Mouse (Mus musculus) liver, embryonic 13.5 days (tissue): ENCODE results near the gene 4833439L19Rik. TPM values are rescaled to one million over a fixed set of nuclear protein-coding genes. Genes with fewer than 3 reads are reported as not detected.
"Not testable (repeated sequence)": the region's sequence is repeated elsewhere in the genome, so short reads cannot be mapped to it uniquely, and the experiment has no call there.

Experiments used
- ATAC-seq: fragments of 200-750 bp; cut with Nextera tagmentation; 2 replicates; pipeline ENCODE4 v1.8.0; 2017; ENCODE audit warnings: low read depth, mild to moderate bottlenecking, moderate number of reproducible peaks, moderate library complexity
- DNase-seq: peaks from one replicate; pipeline ENCODE4 v3.0.0; 2022
- H3K27ac ChIP-seq: fragments of 300-500 bp; sonication (generic); 2 replicates; pipeline ENCODE4 v1.5.1; 2015; ENCODE audit warnings: moderate library complexity, mild to moderate bottlenecking, inconsistent platforms
- H3K27me3 ChIP-seq: fragments of 300-500 bp; sonication (generic); 2 replicates; pipeline ENCODE4 v1.6.1; 2015; ENCODE audit warnings: mild to moderate bottlenecking, inconsistent platforms
- H3K36me3 ChIP-seq: fragments of 300-500 bp; sonication (generic); 2 replicates; pipeline ENCODE4 v1.6.1; 2015; ENCODE audit warnings: mild to moderate bottlenecking, inconsistent platforms
- H3K4me1 ChIP-seq: fragments of 300-500 bp; sonication (generic); replicated peaks from 2 replicates; pipeline ENCODE4 v1.6.1; 2015; ENCODE audit warnings: inconsistent platforms
- H3K4me2 ChIP-seq: fragments of 300-500 bp; sonication (generic); 2 replicates; pipeline ENCODE4 v1.6.1; 2015; ENCODE audit warnings: inconsistent platforms, mild to moderate bottlenecking, moderate library complexity
- H3K4me3 ChIP-seq: fragments of 300-500 bp; sonication (generic); replicated peaks from 2 replicates; pipeline ENCODE4 v1.5.1; 2015; ENCODE audit warnings: mild to moderate bottlenecking, inconsistent platforms
- H3K9ac ChIP-seq: fragments of 300-500 bp; sonication (generic); 2 replicates; pipeline ENCODE4 v1.6.1; 2015; ENCODE audit warnings: mild to moderate bottlenecking, inconsistent platforms
- H3K9me3 ChIP-seq: fragments of 300-500 bp; sonication (generic); replicated peaks from 2 replicates; pipeline ENCODE4 v1.6.1; 2016; ENCODE audit warnings: inconsistent platforms
- WGBS: fragments of 180-500 bp; shearing (Covaris S2); methylation state at CpG from one replicate; pipeline ENCODE4 v1.1.7; 2015; ENCODE audit not compliant: insufficient replicate concordance; 5-methylcytosine and 5-hydroxymethylcytosine counted together
- polyA plus RNA-seq: library from polyadenylated mRNA; unstranded; fragments of >200 nt; fragmentation: Nextera tagmentation; extraction: Ambion mirVana; gene quantifications from 2 replicates; pipeline ENCODE4 v1.2.1, GENCODE M21; 2015

The 4833439L19Rik gene
- 53.0 and 60.1 TPM in 2 replicates for polyA plus RNA-seq

GRCm38 (mm10) chr13:54565201-54565581, at the start of gene 4833439L19Rik:
Gene 4833439L19Rik (minus strand): TSS chr13:54565435.
- ATAC-seq, result peak; percentile 92
- 0% methylated on average over 27 of the region's 27 CpGs for WGBS

DNA sequence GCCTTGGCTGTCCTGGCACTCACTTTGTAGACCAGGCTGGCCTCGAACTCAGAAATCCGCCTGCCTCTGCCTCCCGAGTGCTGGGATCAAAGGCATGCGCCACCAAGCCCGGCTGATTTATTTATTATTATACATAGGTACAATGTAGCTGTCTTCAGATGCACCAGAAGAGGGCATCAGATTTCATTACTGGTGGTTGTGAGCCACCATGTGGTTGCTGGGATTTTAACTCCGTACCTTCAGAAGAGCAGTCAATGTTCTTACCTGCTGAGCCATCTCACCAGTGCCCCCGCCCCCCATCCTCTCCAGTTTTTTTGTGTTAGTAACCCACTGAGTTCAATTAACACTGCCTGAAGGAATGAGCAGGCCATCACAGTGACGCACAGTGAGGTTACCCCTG, 47.9 kb upstream of the 4833439L19Rik start:
- H3K36me3 ChIP-seq, H3K4me2 ChIP-seq, H3K9me3 ChIP-seq, DNase-seq, H3K4me3 ChIP-seq, H3K27ac ChIP-seq, H3K9ac ChIP-seq, ATAC-seq, H3K27me3 ChIP-seq: not testable (repeated sequence)
- WGBS, result 74% methylated on average over 8 of the region's 8 CpGs
- H3K4me1 ChIP-seq, result peaks cover 35% of the 10 kb centered on the region

More at GRCm38 (mm10) chr13:54565201-54565581, at the start of gene 4833439L19Rik:
- H3K4me2 ChIP-seq, result peak within 1 kb of the TSS; percentile 80
- peak within 1 kb of the TSS; percentile 99 for H3K9ac ChIP-seq
- peak within 1 kb of the TSS; percentile 99 for H3K4me3 ChIP-seq
- peaks cover 46% of the 10 kb centered on the region for H3K4me1 ChIP-seq
- no peaks in the 10 kb centered on the region for H3K9me3 ChIP-seq
- peak within 1 kb of the TSS; percentile 85 for H3K27ac ChIP-seq
- H3K36me3 ChIP-seq, result peaks cover 29% of the 10 kb centered on the region
- H3K27me3 ChIP-seq, result no peaks in the 10 kb centered on the region
- peak; percentile 91 for DNase-seq

- H3K4me1 ChIP-seq, result peaks cover 53% of the 10 kb centered on the region
- peak; percentile 72 for ATAC-seq
- peak; percentile 74 for DNase-seq
- H3K27me3 ChIP-seq, result no peaks in the 10 kb centered on the region
- under 1% methylated on average over 66 of the region's 66 CpGs for WGBS
- H3K4me3 ChIP-seq, result peak within 1 kb of the TSS; percentile 88
- peak within 1 kb of the TSS; percentile 94 for H3K9ac ChIP-seq
- H3K36me3 ChIP-seq, result peaks cover 8% of the 10 kb centered on the region; the same call in 1 of the 2 replicates
- H3K4me2 ChIP-seq, result peak within 1 kb of the TSS; percentile 96
- peak within 1 kb of the TSS; percentile 85 for H3K27ac ChIP-seq
- no peaks in the 10 kb centered on the region for H3K9me3 ChIP-seq
These were observed 45.9 kb upstream of the 4833439L19Rik start, which contains the start of gene Cltb for GRCm38 (mm10) chr13:54610972-54611754. Gene Cltb (minus strand): TSS chr13:54611344.

DNA sequence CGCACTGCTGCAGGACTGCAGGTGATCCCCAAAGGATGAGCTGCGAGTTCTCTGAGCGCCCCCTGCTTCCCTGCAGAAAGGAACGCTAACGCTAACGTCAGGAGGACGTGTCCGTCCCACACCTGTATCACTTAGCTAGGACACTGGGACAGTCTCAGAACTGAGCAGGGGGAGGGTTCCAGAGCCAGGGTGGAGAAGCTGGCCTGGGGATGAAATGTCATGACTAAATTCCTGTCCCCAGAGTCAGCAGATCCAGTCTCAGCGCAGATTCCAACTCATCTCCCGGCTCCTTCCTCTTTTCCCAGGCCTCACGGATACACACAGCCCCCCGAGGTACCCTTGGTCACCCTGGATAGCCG, 45.4 kb upstream of the 4833439L19Rik start:
- DNase-seq, result no peak
- H3K9ac ChIP-seq, result peak overlapping the region; percentile 94
- peak; percentile 27; the same call in 1 of the 2 replicates for ATAC-seq
- H3K4me2 ChIP-seq, result peak overlapping the region; percentile 96
- H3K36me3 ChIP-seq, result peaks cover 14% of the 10 kb centered on the region; the same call in 1 of the 2 replicates
- peak overlapping the region; percentile 88 for H3K4me3 ChIP-seq
- H3K27ac ChIP-seq, result peak overlapping the region; percentile 85
- no peaks in the 10 kb centered on the region for H3K27me3 ChIP-seq
- WGBS, result 16% methylated on average over 13 of the region's 13 CpGs
- H3K9me3 ChIP-seq, result no peaks in the 10 kb centered on the region
- peaks cover 54% of the 10 kb centered on the region for H3K4me1 ChIP-seq

DNA sequence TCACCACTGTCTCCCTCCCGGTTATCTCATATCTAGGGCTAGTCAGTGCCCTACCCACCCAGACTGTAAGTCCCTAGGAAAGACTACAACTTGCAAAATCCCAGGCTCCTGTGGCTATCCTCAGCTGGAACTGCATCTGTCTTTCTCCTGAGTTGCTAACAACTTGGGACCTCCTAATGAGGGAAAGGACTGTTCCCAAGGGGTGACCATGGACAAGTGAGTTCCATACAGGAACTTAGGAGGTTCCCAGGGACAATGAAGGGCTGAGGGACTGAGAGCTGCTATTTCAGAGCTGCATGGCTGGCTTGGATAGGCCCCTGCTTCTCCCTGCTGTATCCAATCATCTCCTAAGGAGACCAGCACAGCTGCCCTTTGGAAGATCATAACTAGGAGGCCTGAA, 44.1 kb upstream of the 4833439L19Rik start:
- 26% methylated on average over 1 of the region's 1 CpGs for WGBS
- Histone ChIP-seq H3K36me3 (peaks cover 25% of the 10 kb centered on the region), H3K9ac (peak overlapping the region; percentile 94), H3K27ac (peak overlapping the region; percentile 81), H3K4me1 (peaks cover 54% of the 10 kb centered on the region), H3K4me2 (peak overlapping the region; percentile 96), H3K4me3 (peak overlapping the region; percentile 88), H3K9me3 (no peaks in the 10 kb centered on the region), H3K27me3 (no peaks in the 10 kb centered on the region)
- ATAC-seq (no peak), DNase-seq (no peak)

- peak overlapping the region; percentile 96 for H3K4me2 ChIP-seq
- H3K9me3 ChIP-seq, result no peaks in the 10 kb centered on the region
- WGBS, result 57% methylated on average over 8 of the region's 8 CpGs
- peaks cover 31% of the 10 kb centered on the region for H3K36me3 ChIP-seq
- no peak for ATAC-seq
- H3K4me1 ChIP-seq, result peaks cover 54% of the 10 kb centered on the region
- H3K9ac ChIP-seq, result peak overlapping the region; percentile 94
- DNase-seq, result no peak
- H3K27me3 ChIP-seq, result no peaks in the 10 kb centered on the region
- H3K4me3 ChIP-seq, result peak overlapping the region; percentile 88
- H3K27ac ChIP-seq, result peak overlapping the region; percentile 81
These were observed 43.4 kb upstream of the 4833439L19Rik start for GRCm38 (mm10) chr13:54608666-54609065.

- peak overlapping the region; percentile 96 for H3K4me2 ChIP-seq
- H3K9ac ChIP-seq, result peak overlapping the region; percentile 22; the same call in 1 of the 2 replicates
- no peaks in the 10 kb centered on the region for H3K9me3 ChIP-seq
- peak; percentile 81 for ATAC-seq
- peak; percentile 53 for DNase-seq
- H3K27me3 ChIP-seq, result no peaks in the 10 kb centered on the region
- H3K36me3 ChIP-seq, result peaks cover 33% of the 10 kb centered on the region
- H3K4me1 ChIP-seq, result peaks cover 54% of the 10 kb centered on the region
- peak overlapping the region; percentile 81 for H3K27ac ChIP-seq
- 40% methylated on average over 3 of the region's 3 CpGs for WGBS
- peak overlapping the region; percentile 88; the same call in 1 of the 2 replicates for H3K4me3 ChIP-seq
These were observed 42.8 kb upstream of the 4833439L19Rik start for GRCm38 (mm10) chr13:54608002-54608401.

DNA sequence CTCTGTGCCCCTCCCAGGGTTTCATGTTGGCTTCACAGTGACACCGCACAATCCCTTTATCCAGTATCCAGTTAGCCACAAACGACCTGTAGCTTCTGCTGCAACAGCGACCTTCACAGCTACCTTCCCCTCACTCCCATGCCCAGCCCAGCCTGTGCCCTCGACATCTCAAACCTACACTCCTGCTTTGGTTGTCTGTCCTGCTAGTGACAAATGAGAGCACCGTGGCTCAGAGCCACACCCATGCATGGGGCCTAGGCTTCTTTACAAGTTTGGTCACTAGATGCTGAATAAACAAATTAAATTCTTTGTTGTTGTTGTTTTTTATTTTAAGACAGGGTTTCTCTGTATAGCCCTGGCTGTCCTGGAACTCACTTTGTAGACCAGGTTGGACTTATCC, 42.0 kb upstream of the 4833439L19Rik start:
- peak; percentile 29 for DNase-seq
- Histone ChIP-seq H3K4me1 (peaks cover 54% of the 10 kb centered on the region), H3K9ac (peak overlapping the region; percentile 48; the same call in 1 of the 2 replicates), H3K27ac (peak overlapping the region; percentile 81), H3K4me3 (peak overlapping the region; percentile 21; the same call in 1 of the 2 replicates), H3K36me3 (peaks cover 36% of the 10 kb centered on the region), H3K4me2 (peak overlapping the region; percentile 96), H3K27me3 (no peaks in the 10 kb centered on the region), H3K9me3 (no peaks in the 10 kb centered on the region)
- ATAC-seq, result peak; percentile 46; the same call in 1 of the 2 replicates
- 31% methylated on average over 5 of the region's 5 CpGs for WGBS

DNA sequence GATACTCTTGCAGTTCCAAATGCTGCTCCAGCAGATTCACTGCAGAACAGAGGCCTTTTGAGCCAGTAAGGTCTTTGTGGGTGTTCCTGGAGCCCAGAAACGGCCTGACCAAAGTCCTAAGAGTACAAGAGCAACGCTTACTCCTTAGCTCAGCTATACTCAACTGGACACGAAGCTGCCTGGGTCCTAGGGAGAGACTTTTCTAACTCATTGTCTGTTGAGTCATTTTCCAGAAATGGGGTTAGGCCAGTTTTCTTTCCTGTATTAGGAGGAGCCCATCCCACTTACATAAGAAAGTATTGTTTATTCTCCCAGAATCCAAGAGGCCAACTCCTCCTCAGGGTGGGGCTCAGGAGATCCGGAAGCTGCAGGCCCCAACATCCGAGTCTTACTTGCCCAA, 40.2 kb upstream of the 4833439L19Rik start:
- no peak overlapping the region for H3K27ac ChIP-seq
- no peak for ATAC-seq

DNA sequence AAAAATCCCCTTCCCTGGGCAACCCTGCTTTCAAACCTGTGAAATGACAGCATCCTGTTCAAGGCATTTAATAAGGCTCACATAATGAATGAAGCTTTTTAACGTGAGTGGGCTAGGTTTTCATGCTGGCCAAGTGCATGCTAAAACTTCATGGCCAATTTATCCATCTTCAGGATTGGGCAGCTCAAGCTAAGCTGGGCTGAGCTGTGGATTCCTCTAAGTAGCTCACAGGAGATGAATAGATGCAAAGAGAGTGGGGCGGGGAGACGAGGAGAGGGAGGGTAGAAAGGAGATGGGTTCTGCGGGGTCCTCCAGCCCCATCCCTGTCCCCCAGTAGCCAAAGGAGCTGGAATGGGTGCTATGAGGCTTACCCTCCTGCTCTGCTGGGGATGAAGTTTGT, 39.0 kb upstream of the 4833439L19Rik start:
- peaks cover 30% of the 10 kb centered on the region for H3K4me1 ChIP-seq
- H3K36me3 ChIP-seq, result peaks cover 49% of the 10 kb centered on the region
- DNase-seq (no peak), ATAC-seq (no peak)
- no peak overlapping the region for H3K4me3 ChIP-seq
- no peak overlapping the region for H3K4me2 ChIP-seq
- no peaks in the 10 kb centered on the region for H3K27me3 ChIP-seq
- no peak overlapping the region for H3K27ac ChIP-seq
- H3K9me3 ChIP-seq, result no peaks in the 10 kb centered on the region
- H3K9ac ChIP-seq, result no peak overlapping the region
- 82% methylated on average over 4 of the region's 4 CpGs for WGBS

More for the DNA sequence above, 40.2 kb upstream of the 4833439L19Rik start:
- 84% methylated on average over 5 of the region's 5 CpGs for WGBS
- Histone ChIP-seq H3K9me3 (no peaks in the 10 kb centered on the region), H3K9ac (no peak overlapping the region), H3K36me3 (peaks cover 41% of the 10 kb centered on the region), H3K4me2 (no peak overlapping the region), H3K4me1 (peaks cover 42% of the 10 kb centered on the region), H3K27me3 (no peaks in the 10 kb centered on the region), H3K4me3 (no peak overlapping the region)
- DNase-seq, result no peak

GRCm38 (mm10) chr13:54603501-54603900, 38.3 kb upstream of the 4833439L19Rik start:
- H3K9ac ChIP-seq, result no peak overlapping the region
- DNase-seq (no peak), ATAC-seq (no peak)
- H3K4me3 ChIP-seq, result no peak overlapping the region
- no peaks in the 10 kb centered on the region for H3K9me3 ChIP-seq
- no peak overlapping the region for H3K27ac ChIP-seq
- H3K4me1 ChIP-seq, result peaks cover 23% of the 10 kb centered on the region
- no peaks in the 10 kb centered on the region for H3K27me3 ChIP-seq
- no peak overlapping the region for H3K4me2 ChIP-seq
- H3K36me3 ChIP-seq, result peaks cover 57% of the 10 kb centered on the region
